Mouse (Mus musculus) stomach, postnatal 0 days (tissue): ENCODE data around the gene Scube1. TPM values are rescaled to one million over a fixed set of nuclear protein-coding genes. Genes with fewer than 3 reads are reported as not detected.

ENCODE experiments used
- ATAC-seq: fragments of 200-750 bp; cut with Nextera tagmentation; 2 replicates; pipeline ENCODE4 v1.8.0; 2017; ENCODE audit not compliant: low FRiP score, low TSS enrichment
- DNase-seq: peaks from one replicate; pipeline ENCODE4 v3.0.0-alpha.2; 2016; ENCODE audit warnings: low spot score
- H3K27ac ChIP-seq: fragments of 300-500 bp; sonication (generic); replicated peaks from 2 replicates; pipeline ENCODE4 v1.5.1; 2014; ENCODE audit warnings: mild to moderate bottlenecking, control low read depth
- H3K27me3 ChIP-seq: fragments of 300-500 bp; sonication (generic); 2 replicates; pipeline ENCODE4 v1.6.1; 2014; ENCODE audit warnings: low read length; ENCODE audit not compliant: control insufficient read depth, insufficient read depth
- H3K36me3 ChIP-seq: fragments of 300-500 bp; sonication (generic); 2 replicates; pipeline ENCODE4 v1.6.1; 2014; ENCODE audit warnings: low read length, mixed read lengths; ENCODE audit not compliant: control insufficient read depth, insufficient read depth
- H3K4me1 ChIP-seq: fragments of 300-500 bp; sonication (generic); replicated peaks from 2 replicates; pipeline ENCODE4 v1.6.1; 2014; ENCODE audit warnings: antibody characterized with exemption; ENCODE audit not compliant: control insufficient read depth, insufficient read depth
- H3K4me2 ChIP-seq: fragments of 300-500 bp; sonication (generic); replicated peaks from 2 replicates; pipeline ENCODE4 v1.6.1; 2014; ENCODE audit warnings: low read depth, mild to moderate bottlenecking, control low read depth, moderate library complexity
- H3K4me3 ChIP-seq: fragments of 300-500 bp; sonication (generic); 2 replicates; pipeline ENCODE4 v1.5.1; 2014; ENCODE audit warnings: low read depth, low read length, control low read depth
- H3K9ac ChIP-seq: fragments of 300-500 bp; sonication (generic); 2 replicates; pipeline ENCODE4 v1.6.1; 2014; ENCODE audit warnings: mild to moderate bottlenecking, low read length, control low read depth, mixed read lengths
- H3K9me3 ChIP-seq: fragments of 300-500 bp; sonication (generic); 2 replicates; pipeline ENCODE4 v1.6.1; 2016; ENCODE audit warnings: low read length; ENCODE audit not compliant: control insufficient read depth
- CTCF ChIP-seq: IDR thresholded peaks from 2 replicates; pipeline ENCODE4 v1.5.1; 2016; ENCODE audit warnings: antibody characterized with exemption, low read depth, mild to moderate bottlenecking, moderate library complexity
- EP300 ChIP-seq: optimal IDR thresholded peaks from 2 replicates; pipeline ENCODE3; 2016; ENCODE audit warnings: antibody characterized with exemption
- WGBS: fragments of 180-500 bp; shearing (Covaris S2); extraction: QIAGEN DNeasy Blood & Tissue Kit; methylation state at CpG from one replicate; pipeline ENCODE4 v1.1.7; 2014; 5-methylcytosine and 5-hydroxymethylcytosine counted together
- polyA plus RNA-seq: library from polyadenylated mRNA; unstranded; fragments of >200 nt; fragmentation: Nextera tagmentation; extraction: Ambion mirVana; gene quantifications from 2 replicates; pipeline ENCODE4 v1.2.1, GENCODE M21; 2015

Gene Scube1
- polyA plus RNA-seq, 1 experiment from 2014 or later = 5.0 TPM

- Histone ChIP-seq H3K9ac (no peak overlapping the region), H3K4me1 (no peaks in the 10 kb centered on the region), H3K9me3 (no peaks in the 10 kb centered on the region), H3K36me3 (0 out of 2 replicates have a peak, but pooled peaks cover under 1% of the 10 kb centered on the region), H3K27me3 (no peaks in the 10 kb centered on the region), H3K27ac (no peak overlapping the region), H3K4me2 (no peak overlapping the region), H3K4me3 (no peak overlapping the region)
- 39% methylated on average over 3 of the region's 3 CpGs for WGBS
- TF ChIP-seq EP300 (no peak), CTCF (no peak)
- ATAC-seq (no peak), DNase-seq (no peak)
These were observed 89.6 kb downstream of the Scube1 start for GRCm38 (mm10) chr15:83635251-83635650.

DNA sequence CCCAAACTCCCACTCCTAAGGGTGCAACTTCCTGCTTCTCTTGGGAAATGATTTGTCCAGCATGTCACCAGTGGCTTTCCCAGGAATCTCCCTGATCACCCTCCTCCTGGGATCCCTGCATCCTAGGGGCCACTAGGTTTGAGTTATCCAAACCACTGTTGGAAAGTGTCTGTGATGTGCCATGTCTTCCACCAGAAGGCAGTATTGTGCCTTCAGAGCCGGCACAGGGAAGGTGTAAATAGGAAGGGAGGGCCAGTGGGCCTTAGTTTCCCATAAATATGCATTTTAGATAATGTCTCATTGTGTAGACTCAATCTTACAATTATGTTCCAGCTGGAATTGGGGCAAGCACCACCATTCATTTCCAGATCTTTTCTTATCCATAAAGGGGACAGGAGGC lies 90.7 kb downstream of the Scube1 start:
- Histone ChIP-seq H3K4me2 (no peak overlapping the region), H3K27ac (no peak overlapping the region), H3K4me1 (no peaks in the 10 kb centered on the region), H3K9ac (no peak overlapping the region), H3K36me3 (0 out of 2 replicates have a peak, but pooled peaks cover 3% of the 10 kb centered on the region), H3K9me3 (no peaks in the 10 kb centered on the region), H3K27me3 (no peaks in the 10 kb centered on the region), H3K4me3 (no peak overlapping the region)
- ATAC-seq (no peak), DNase-seq (no peak)
- TF ChIP-seq EP300 (no peak), CTCF (peak; percentile 84)
- WGBS = 6% methylated on average over 1 of the region's 1 CpGs

- DNase-seq (no peak), ATAC-seq (no peak)
- Histone ChIP-seq H3K27me3 (no peaks in the 10 kb centered on the region), H3K4me2 (no peak overlapping the region), H3K9ac (no peak overlapping the region), H3K9me3 (no peaks in the 10 kb centered on the region), H3K4me1 (no peaks in the 10 kb centered on the region), H3K4me3 (no peak overlapping the region), H3K27ac (no peak overlapping the region), H3K36me3 (0 out of 2 replicates have a peak, but pooled peaks cover 3% of the 10 kb centered on the region)
- TF ChIP-seq CTCF (no peak), EP300 (no peak)
- 64% methylated on average over 7 of the region's 7 CpGs for WGBS
These were observed 93.8 kb downstream of the Scube1 start for GRCm38 (mm10) chr15:83631071-83631470.

DNA sequence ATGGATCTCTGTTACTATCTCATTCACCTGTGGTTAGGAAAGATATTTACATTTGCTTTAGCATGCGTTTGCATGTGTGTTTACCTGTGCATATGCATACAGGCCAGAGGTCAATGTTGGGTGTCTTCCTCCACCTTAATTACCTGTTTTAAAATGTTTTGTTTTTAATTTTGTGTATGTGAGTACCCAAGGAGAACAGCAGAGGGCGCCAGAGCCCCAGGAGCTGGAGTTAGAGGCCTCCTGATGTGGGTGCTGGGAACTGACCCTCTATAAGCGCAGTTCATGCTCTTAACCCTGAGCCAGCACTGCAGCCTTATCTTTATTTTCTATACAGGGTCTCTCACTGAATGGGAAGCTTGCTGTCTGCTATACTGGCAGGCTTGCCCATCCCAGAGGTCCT lies 95.1 kb downstream of the Scube1 start:
- TF ChIP-seq CTCF (peak; percentile 35; the same call in 1 of the 2 replicates), EP300 (no peak)
- no peak overlapping the region for H3K4me3 ChIP-seq
- 0 out of 2 replicates have a peak, but pooled peaks cover 3% of the 10 kb centered on the region for H3K36me3 ChIP-seq
- no peak overlapping the region for H3K9ac ChIP-seq
- DNase-seq (no peak), ATAC-seq (no peak)
- no peaks in the 10 kb centered on the region for H3K4me1 ChIP-seq
- no peaks in the 10 kb centered on the region for H3K9me3 ChIP-seq
- no peak overlapping the region for H3K4me2 ChIP-seq
- H3K27ac ChIP-seq = no peak overlapping the region
- no peaks in the 10 kb centered on the region for H3K27me3 ChIP-seq
- 78% methylated on average over 3 of the region's 3 CpGs for WGBS

DNA sequence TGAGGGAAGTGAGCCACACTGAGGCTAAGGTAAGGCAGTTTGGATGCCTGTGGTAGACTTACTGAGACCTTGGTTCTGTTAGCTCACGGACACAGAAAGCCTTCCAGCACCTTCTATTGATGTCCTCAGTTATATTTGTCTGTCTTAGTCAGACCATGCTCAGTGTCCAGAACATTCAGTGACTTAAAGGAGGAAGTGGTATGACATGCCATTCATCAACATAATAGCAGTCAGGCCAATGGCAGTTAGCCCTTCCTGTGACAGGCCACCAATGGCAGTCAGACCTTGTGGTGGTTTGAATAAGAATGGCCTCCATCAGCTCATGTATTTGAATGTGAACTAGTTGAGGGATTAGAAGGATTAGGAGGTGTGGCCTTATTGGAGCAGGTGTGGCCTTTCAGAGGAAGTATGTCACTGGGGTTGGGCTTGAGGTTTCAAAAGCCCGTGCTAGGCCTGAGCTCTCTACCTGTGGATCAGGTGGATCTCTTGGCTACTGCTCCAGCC lies 98.6 kb downstream of the Scube1 start:
- no peak overlapping the region for H3K4me3 ChIP-seq
- H3K27ac ChIP-seq = no peak overlapping the region
- no peak overlapping the region for H3K4me2 ChIP-seq
- H3K27me3 ChIP-seq = no peaks in the 10 kb centered on the region
- WGBS = 93% methylated on average over 2 of the region's 2 CpGs
- no peak for ATAC-seq
- DNase-seq = no peak
- TF ChIP-seq CTCF (no peak), EP300 (no peak)
- no peak overlapping the region for H3K9ac ChIP-seq
- no peaks in the 10 kb centered on the region for H3K4me1 ChIP-seq
- H3K9me3 ChIP-seq = no peaks in the 10 kb centered on the region
- H3K36me3 ChIP-seq = 0 out of 2 replicates have a peak, but pooled peaks cover 3% of the 10 kb centered on the region

GRCm38 (mm10) chr15:83615245-83615644 lies 109.6 kb downstream of the Scube1 start:
- no peak for ATAC-seq
- H3K36me3 ChIP-seq = no peaks in the 10 kb centered on the region
- no peak overlapping the region for H3K4me2 ChIP-seq
- DNase-seq = no peak
- H3K4me3 ChIP-seq = no peak overlapping the region
- no peaks in the 10 kb centered on the region for H3K9me3 ChIP-seq
- H3K27me3 ChIP-seq = no peaks in the 10 kb centered on the region
- TF ChIP-seq EP300 = no peak
- TF ChIP-seq CTCF = no peak
- 79% methylated on average over 3 of the region's 3 CpGs for WGBS
- H3K9ac ChIP-seq = no peak overlapping the region
- no peak overlapping the region for H3K27ac ChIP-seq
- H3K4me1 ChIP-seq = no peaks in the 10 kb centered on the region
